Mouse (Mus musculus): ENCODE measurements around the gene Nebl. TPM values are rescaled to one million over a fixed set of nuclear protein-coding genes. Genes with fewer than 3 reads are reported as not detected.

Nebl gene
- polyA plus RNA-seq (2017; shearing (Covaris generic)), result 7.4 TPM

GRCm38 (mm10) chr2:17730957-17731830 lies at the start of gene Nebl:
Gene Nebl (minus strand): TSS chr2:17731464.

